Mouse (Mus musculus): ENCODE results near the gene Tspan32. TPM values are rescaled to one million over a fixed set of nuclear protein-coding genes. Genes with fewer than 3 reads are reported as not detected.

The Tspan32 gene
- total RNA-seq (2014; rRNA removed) (0.16 and 0.29 TPM in 2 replicates), polyA plus RNA-seq (2015; fragmentation: Nextera tagmentation; extraction: Ambion mirVana) (0.40 and 0.71 TPM in 2 replicates)

DNA sequence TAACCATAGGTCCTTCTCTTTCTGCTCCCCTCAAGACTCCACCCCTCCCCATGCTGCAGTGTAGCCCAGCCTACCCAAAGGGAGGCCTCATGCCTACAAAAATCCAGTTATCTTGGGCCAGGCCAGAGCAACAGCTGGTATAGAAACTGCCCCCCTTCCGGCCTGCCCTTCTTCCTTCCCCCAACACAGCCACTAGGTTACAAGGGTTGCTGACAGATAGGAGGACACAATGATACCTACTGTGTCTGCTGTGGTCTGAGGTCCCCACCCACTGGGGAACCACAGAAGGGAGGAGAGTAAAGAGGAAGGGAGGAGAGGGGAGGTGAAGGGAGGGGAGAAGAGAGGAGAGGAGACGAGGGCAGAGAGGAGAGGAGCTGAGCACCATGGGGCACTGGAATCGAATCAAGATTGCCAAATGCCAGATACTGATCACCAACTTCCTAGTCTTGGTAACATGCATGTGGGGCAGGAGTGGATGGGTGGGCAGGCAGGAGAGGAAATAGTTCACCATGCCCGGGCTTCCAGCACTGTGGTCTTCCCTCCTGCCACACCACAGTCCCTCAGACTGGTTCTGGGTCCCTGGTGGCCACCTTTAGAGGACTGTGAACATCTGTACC is at the start of gene Tspan32:
Gene Tspan32, plus strand, starts transcription at position 320 of the 617 bp plus-strand sequence.
- Histone ChIP-seq H3K27me3 (ENCODE audit: insufficient read depth, low read length) (no peaks in the 10 kb centered on the region), H3K4me2 (ENCODE audit: low read depth, low read length) (no peak within 1 kb of the TSS), H3K4me3 (ENCODE audit: low read length) (no peak within 1 kb of the TSS), H3K4me1 (ENCODE audit: insufficient read depth, low read length) (peaks cover 10% of the 10 kb centered on the region; the same call in 1 of the 2 replicates), H3K36me3 (ENCODE audit: insufficient read depth, low read length) (no peaks in the 10 kb centered on the region), H3K9ac (replicated peaks; ENCODE audit: low read length) (no peak within 1 kb of the TSS), H3K9me3 (ENCODE audit: low read length) (no peaks in the 10 kb centered on the region), H3K27ac (no peak within 1 kb of the TSS)
- ATAC-seq (no peak), DNase-seq (ENCODE audit: low spot score) (no peak)
- TF ChIP-seq CTCF (IDR thresholded peaks at IDR 0.05; ENCODE audit: low read depth) = no peak
- WGBS = 73% methylated on average over 4 of the region's 4 CpGs

GRCm38 (mm10) chr7:142956018-142956417 is 48.8 kb upstream of the Tspan32 start:
- no peak overlapping the region for H3K4me3 ChIP-seq (ENCODE audit: low read length)
- ATAC-seq = no peak
- no peak overlapping the region for H3K27ac ChIP-seq
- WGBS = 85% methylated on average over 2 of the region's 2 CpGs
- no peak for TF ChIP-seq CTCF (IDR thresholded peaks at IDR 0.05; ENCODE audit: low read depth)
- H3K9ac ChIP-seq (replicated peaks; ENCODE audit: low read length) = no peak overlapping the region
- H3K9me3 ChIP-seq (ENCODE audit: low read length) = no peaks in the 10 kb centered on the region
- H3K4me1 ChIP-seq (ENCODE audit: insufficient read depth, low read length) = no peaks in the 10 kb centered on the region
- no peaks in the 10 kb centered on the region for H3K27me3 ChIP-seq (ENCODE audit: insufficient read depth, low read length)
- no peak for DNase-seq (ENCODE audit: low spot score)
- H3K36me3 ChIP-seq (ENCODE audit: insufficient read depth, low read length) = no peaks in the 10 kb centered on the region
- H3K4me2 ChIP-seq (ENCODE audit: low read depth, low read length) = no peak overlapping the region

DNA sequence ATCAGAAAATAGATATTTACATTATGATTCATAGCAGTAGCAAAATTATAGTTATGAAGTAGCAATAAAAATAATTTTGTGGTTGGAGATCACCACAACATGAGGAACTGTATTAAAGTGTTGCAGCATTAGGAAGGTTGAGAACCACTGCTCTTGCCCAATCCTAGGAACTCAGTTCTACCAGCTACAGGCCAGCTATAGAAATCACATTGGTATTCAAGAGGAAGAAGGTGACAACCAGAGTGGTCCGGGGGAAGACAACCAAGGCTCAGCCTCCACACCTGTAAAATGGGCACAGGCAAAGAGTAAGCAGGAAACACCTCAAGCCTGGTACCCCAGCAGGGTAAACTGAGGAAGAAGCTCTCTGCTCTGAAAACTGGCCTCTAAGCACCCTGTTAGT is 46.0 kb upstream of the Tspan32 start:
- H3K9me3 ChIP-seq (ENCODE audit: low read length) = no peaks in the 10 kb centered on the region
- H3K4me2 ChIP-seq (ENCODE audit: low read depth, low read length) = no peak overlapping the region
- H3K36me3 ChIP-seq (ENCODE audit: insufficient read depth, low read length) = no peaks in the 10 kb centered on the region
- WGBS = 93% methylated on average over 1 of the region's 1 CpGs
- H3K9ac ChIP-seq (replicated peaks; ENCODE audit: low read length) = no peak overlapping the region
- TF ChIP-seq CTCF (IDR thresholded peaks at IDR 0.05; ENCODE audit: low read depth) = no peak
- no peak for ATAC-seq
- no peaks in the 10 kb centered on the region for H3K27me3 ChIP-seq (ENCODE audit: insufficient read depth, low read length)
- H3K27ac ChIP-seq = no peak overlapping the region
- no peaks in the 10 kb centered on the region for H3K4me1 ChIP-seq (ENCODE audit: insufficient read depth, low read length)
- no peak for DNase-seq (ENCODE audit: low spot score)
- no peak overlapping the region for H3K4me3 ChIP-seq (ENCODE audit: low read length)

DNA sequence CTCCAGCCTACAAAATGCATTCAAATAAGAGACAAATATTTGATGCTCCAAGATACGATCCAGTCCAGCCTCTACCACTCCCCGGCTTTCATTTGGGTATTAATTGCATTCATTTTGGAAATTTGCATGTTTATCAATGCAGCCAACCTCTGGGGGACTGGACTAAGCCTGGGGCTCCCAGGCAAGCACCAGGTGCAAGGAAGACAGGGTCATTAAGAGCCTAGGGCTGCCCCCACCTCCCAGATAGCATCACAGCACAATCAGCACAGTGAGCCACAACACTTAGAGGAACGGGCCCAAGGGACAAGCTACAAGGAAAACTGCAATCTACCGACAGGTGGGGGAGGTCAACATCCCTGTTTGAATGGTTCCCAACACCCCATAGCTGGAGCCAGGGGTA is 45.1 kb upstream of the Tspan32 start:
- 50% methylated on average over 4 of the region's 4 CpGs for WGBS
- Histone ChIP-seq H3K4me2 (ENCODE audit: low read depth, low read length) (no peak overlapping the region), H3K4me1 (ENCODE audit: insufficient read depth, low read length) (no peaks in the 10 kb centered on the region), H3K4me3 (ENCODE audit: low read length) (no peak overlapping the region), H3K9ac (replicated peaks; ENCODE audit: low read length) (no peak overlapping the region), H3K9me3 (ENCODE audit: low read length) (no peaks in the 10 kb centered on the region), H3K27me3 (ENCODE audit: insufficient read depth, low read length) (no peaks in the 10 kb centered on the region), H3K36me3 (ENCODE audit: insufficient read depth, low read length) (no peaks in the 10 kb centered on the region), H3K27ac (no peak overlapping the region)
- no peak for ATAC-seq
- no peak for DNase-seq (ENCODE audit: low spot score)
- TF ChIP-seq CTCF (IDR thresholded peaks at IDR 0.05; ENCODE audit: low read depth) = no peak

- Histone ChIP-seq H3K4me1 (ENCODE audit: insufficient read depth, low read length) (no peaks in the 10 kb centered on the region; the same call in 1 of the 2 replicates), H3K4me3 (ENCODE audit: low read length) (peak overlapping the region; percentile 44), H3K9me3 (ENCODE audit: low read length) (no peaks in the 10 kb centered on the region), H3K27me3 (ENCODE audit: insufficient read depth, low read length) (peaks cover 46% of the 10 kb centered on the region), H3K27ac (no peak overlapping the region), H3K4me2 (ENCODE audit: low read depth, low read length) (peak overlapping the region; percentile 83), H3K36me3 (ENCODE audit: insufficient read depth, low read length) (no peaks in the 10 kb centered on the region), H3K9ac (replicated peaks; ENCODE audit: low read length) (peak overlapping the region; percentile 13; the same call in 1 of the 2 replicates)
- DNase-seq (ENCODE audit: low spot score) (no peak), ATAC-seq (0 out of 2 replicates have a peak, but pooled peaks have one; percentile 21)
- WGBS = under 1% methylated on average over 35 of the region's 36 CpGs
- TF ChIP-seq CTCF (IDR thresholded peaks at IDR 0.05; ENCODE audit: low read depth) = no peak
Measured at GRCm38 (mm10) chr7:142967414-142967883, 37.4 kb upstream of the Tspan32 start.

- WGBS = under 1% methylated on average over 90 of the region's 90 CpGs
- Histone ChIP-seq H3K27ac (no peak overlapping the region), H3K27me3 (ENCODE audit: insufficient read depth, low read length) (peaks cover 46% of the 10 kb centered on the region), H3K9me3 (ENCODE audit: low read length) (no peaks in the 10 kb centered on the region), H3K4me1 (ENCODE audit: insufficient read depth, low read length) (no peaks in the 10 kb centered on the region; the same call in 1 of the 2 replicates), H3K4me2 (ENCODE audit: low read depth, low read length) (peak overlapping the region; percentile 83), H3K4me3 (ENCODE audit: low read length) (peak overlapping the region; percentile 44), H3K9ac (replicated peaks; ENCODE audit: low read length) (peak overlapping the region; percentile 13; the same call in 1 of the 2 replicates), H3K36me3 (ENCODE audit: insufficient read depth, low read length) (no peaks in the 10 kb centered on the region)
- peak; percentile 47; the same call in 1 of the 2 replicates for TF ChIP-seq CTCF (IDR thresholded peaks at IDR 0.05; ENCODE audit: low read depth)
- peak; percentile 67 for ATAC-seq
- peak; percentile 86 for DNase-seq (ENCODE audit: low spot score)
Measured at GRCm38 (mm10) chr7:142967884-142968808, 36.7 kb upstream of the Tspan32 start.
